Comparison of ENCODE assay signal across 22 mouse cellular contexts in genomic region chr1:182826557-182826956, GRCm38 (mm10).
"Had no signal": no experiment of that assay in that cellular context is flagged by ENCODE, and none has a peak within 500 bp of the region (broad histone marks: within the 10 kb centered on the region; RNA-seq: fewer than 3 reads in every experiment).

No protein-coding gene starts in this region.

- H3K36me3 ChIP-seq: limb, embryonic 10.5 days; limb, embryonic 13.5 days; liver, embryonic 12.5 days; liver, embryonic 15.5 days; lung, embryonic 15.5 days; midbrain, embryonic 10.5 days; neural tube, embryonic 12.5 days had no signal

- H3K4me1 ChIP-seq: liver, embryonic 12.5 days; liver, embryonic 15.5 days; megakaryocyte, embryonic 14.5 days had no signal

- H3K27ac ChIP-seq: limb, embryonic 10.5 days; limb, embryonic 13.5 days; liver, embryonic 12.5 days; liver, embryonic 15.5 days; lung, embryonic 15.5 days; midbrain, embryonic 10.5 days; neural tube, embryonic 12.5 days; neural tube, embryonic 15.5 days had no signal

- ATAC-seq: hindbrain, embryonic 16.5 days; liver, embryonic 12.5 days had no signal

- DNase-seq: kidney, adult 18-20 months; kidney, adult 9 months; kidney, postnatal 14 days; kidney, postnatal 4 days; liver; lung, postnatal 36 days; midbrain, embryonic 14.5 days; retina, postnatal 1 day; right cerebral cortex, postnatal 25 days; thymus, adult 2 months; thymus, postnatal 14 days; thymus, postnatal 4 days had no signal

- H3K4me2 ChIP-seq: limb, embryonic 13.5 days; liver, embryonic 12.5 days; liver, embryonic 15.5 days; lung, embryonic 15.5 days; neural tube, embryonic 12.5 days; neural tube, embryonic 15.5 days had no signal

- H3K9ac ChIP-seq: limb, embryonic 13.5 days; liver, embryonic 12.5 days; liver, embryonic 15.5 days; lung, embryonic 15.5 days; neural tube, embryonic 12.5 days; neural tube, embryonic 15.5 days had no signal

- H3K27me3 ChIP-seq: limb, embryonic 13.5 days; liver, embryonic 12.5 days; liver, embryonic 15.5 days; lung, embryonic 15.5 days; neural tube, embryonic 12.5 days; neural tube, embryonic 15.5 days had no signal

- H3K4me3 ChIP-seq: limb, embryonic 10.5 days; limb, embryonic 13.5 days; liver, embryonic 12.5 days; liver, embryonic 15.5 days; lung, embryonic 15.5 days; megakaryocyte, embryonic 14.5 days; midbrain, embryonic 10.5 days; neural tube, embryonic 12.5 days; neural tube, embryonic 15.5 days had no signal

- H3K9me3 ChIP-seq: limb, embryonic 10.5 days; limb, embryonic 13.5 days; liver, embryonic 12.5 days; liver, embryonic 15.5 days; lung, embryonic 15.5 days; megakaryocyte, embryonic 14.5 days; midbrain, embryonic 10.5 days; neural tube, embryonic 12.5 days; neural tube, embryonic 15.5 days had no signal
